Mouse (Mus musculus) E14TG2a.4 (cell line): ENCODE measurements at regions not wholly inside any gene's neighbourhood (a gene's known extent, or its start where the extent isn't known, plus 50 kb on each side); places are given as distances from the start of the nearest gene placed in this dataset.

Experiments
- CTCF ChIP-seq: conservative IDR thresholded peaks from 2 replicates; pipeline ENCODE4 v1.5.1; 2014; ENCODE audit warnings: low read length
- POU5F1 ChIP-seq: IDR thresholded peaks from 2 replicates; pipeline ENCODE4 v1.6.1; 2014; ENCODE audit warnings: low read length, borderline replicate concordance

DNA sequence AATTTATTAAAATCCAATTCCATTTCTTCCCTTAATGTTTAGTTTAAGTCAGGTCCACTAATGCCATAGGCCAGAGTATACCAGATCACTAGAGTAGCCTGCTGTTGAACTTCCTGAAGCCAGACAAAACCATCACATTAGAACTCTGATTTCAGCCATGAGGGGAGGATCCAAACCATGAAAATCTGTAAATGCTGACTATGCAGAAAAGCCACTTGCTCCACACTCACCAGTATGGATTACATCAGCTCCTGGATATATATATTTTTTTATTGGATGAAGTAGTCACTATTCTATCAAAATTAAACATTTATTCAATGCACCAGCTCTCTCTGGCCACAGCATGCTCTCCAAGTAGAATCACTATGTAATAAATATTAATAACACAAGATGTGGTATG lies 202.8 kb upstream of the Nrp1 start:
- TF ChIP-seq CTCF (no peak), POU5F1 (no peak)
